Mouse (Mus musculus): ENCODE data around the gene Ppp4r2. TPM values are rescaled to one million over a fixed set of nuclear protein-coding genes. Genes with fewer than 3 reads are reported as not detected.

Ppp4r2 gene
- polyA plus RNA-seq, 1 experiment, result 66.7 TPM

- TF ChIP-seq POLR2A (IDR thresholded peaks at IDR 0.05; ENCODE audit: borderline replicate concordance, low read depth, low read length) (no peak), CTCF (IDR thresholded peaks at IDR 0.05; ENCODE audit: low read depth, low read length) (no peak)
- H3K4me1 ChIP-seq (ENCODE audit: control insufficient read depth, insufficient read depth, low read length), result peaks cover 31% of the 10 kb centered on the region
- H3K27ac ChIP-seq (ENCODE audit: insufficient read depth, low read depth, low read length), result no peak overlapping the region
- no peak overlapping the region for H3K4me3 ChIP-seq (ENCODE audit: insufficient read depth, low read length)
Measured at GRCm38 (mm10) chr6:100802381-100803083, 30.9 kb upstream of the Ppp4r2 start.

GRCm38 (mm10) chr6:100803250-100803649 lies 30.2 kb upstream of the Ppp4r2 start:
- no peak overlapping the region for H3K4me3 ChIP-seq (ENCODE audit: insufficient read depth, low read length)
- H3K4me1 ChIP-seq (ENCODE audit: control insufficient read depth, insufficient read depth, low read length), result peaks cover 36% of the 10 kb centered on the region
- H3K27ac ChIP-seq (ENCODE audit: insufficient read depth, low read depth, low read length), result no peak overlapping the region
- no peak for TF ChIP-seq POLR2A (IDR thresholded peaks at IDR 0.05; ENCODE audit: borderline replicate concordance, low read depth, low read length)
- no peak for TF ChIP-seq CTCF (IDR thresholded peaks at IDR 0.05; ENCODE audit: low read depth, low read length)

DNA sequence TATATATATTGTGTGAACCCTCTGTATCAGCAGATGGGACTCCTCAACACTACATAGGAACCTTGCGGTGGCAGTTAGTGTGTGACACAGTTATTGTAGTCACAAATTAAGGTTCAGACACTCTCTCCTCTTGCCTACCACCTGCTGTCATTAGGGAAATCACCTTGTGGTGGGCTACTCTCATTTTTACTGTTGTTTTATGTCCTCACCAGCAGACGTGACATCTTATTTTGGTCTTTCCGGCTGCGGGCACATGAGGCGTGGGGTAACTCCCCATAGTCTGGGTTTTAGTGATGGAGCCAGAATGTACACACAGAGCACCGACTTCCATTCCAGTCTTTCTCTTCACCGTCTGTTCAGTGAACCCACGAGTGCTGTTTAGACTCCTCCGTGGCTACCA lies 26.2 kb upstream of the Ppp4r2 start:
- TF ChIP-seq POLR2A (IDR thresholded peaks at IDR 0.05; ENCODE audit: borderline replicate concordance, low read depth, low read length) (no peak), CTCF (IDR thresholded peaks at IDR 0.05; ENCODE audit: low read depth, low read length) (no peak)
- Histone ChIP-seq H3K4me3 (ENCODE audit: insufficient read depth, low read length) (no peak overlapping the region), H3K27ac (ENCODE audit: insufficient read depth, low read depth, low read length) (no peak overlapping the region), H3K4me1 (ENCODE audit: control insufficient read depth, insufficient read depth, low read length) (peaks cover 32% of the 10 kb centered on the region)

- Histone ChIP-seq H3K4me1 (ENCODE audit: control insufficient read depth, insufficient read depth, low read length) (peaks cover 27% of the 10 kb centered on the region), H3K27ac (ENCODE audit: insufficient read depth, low read depth, low read length) (no peak overlapping the region), H3K4me3 (ENCODE audit: insufficient read depth, low read length) (no peak overlapping the region)
- TF ChIP-seq CTCF (IDR thresholded peaks at IDR 0.05; ENCODE audit: low read depth, low read length) (no peak), POLR2A (IDR thresholded peaks at IDR 0.05; ENCODE audit: borderline replicate concordance, low read depth, low read length) (no peak)
Measured at GRCm38 (mm10) chr6:100807746-100808145, 25.7 kb upstream of the Ppp4r2 start.

DNA sequence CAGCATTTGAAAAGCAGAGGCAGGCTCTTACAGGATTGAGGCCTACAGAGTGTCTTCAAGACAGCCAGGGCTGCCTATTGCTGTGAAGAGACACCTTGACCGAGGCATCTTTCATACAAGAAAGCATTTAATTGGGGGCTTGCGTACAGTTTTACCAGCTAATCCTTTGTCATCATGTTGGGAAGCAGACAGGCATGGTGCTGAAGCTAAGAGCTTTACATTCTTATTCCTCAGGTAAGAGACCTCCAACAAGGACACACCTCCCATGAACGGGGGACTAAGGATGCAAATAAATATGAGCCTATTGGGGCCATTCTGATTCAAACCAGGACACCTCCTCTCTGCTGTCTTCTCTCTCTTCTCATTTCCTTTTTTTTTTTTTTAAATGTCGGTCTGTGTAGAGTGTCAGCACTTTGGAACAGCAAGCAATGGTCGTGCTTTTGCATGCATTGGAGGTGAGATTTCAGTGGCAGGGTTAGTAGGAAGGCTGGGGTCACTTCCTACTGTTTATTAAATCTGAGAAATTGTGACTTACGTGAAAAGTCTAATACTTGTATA lies 25.1 kb upstream of the Ppp4r2 start:
- H3K4me1 ChIP-seq (ENCODE audit: control insufficient read depth, insufficient read depth, low read length), result peaks cover 25% of the 10 kb centered on the region
- H3K4me3 ChIP-seq (ENCODE audit: insufficient read depth, low read length), result no peak overlapping the region
- H3K27ac ChIP-seq (ENCODE audit: insufficient read depth, low read depth, low read length), result no peak overlapping the region
- TF ChIP-seq POLR2A (IDR thresholded peaks at IDR 0.05; ENCODE audit: borderline replicate concordance, low read depth, low read length), result no peak
- TF ChIP-seq CTCF (IDR thresholded peaks at IDR 0.05; ENCODE audit: low read depth, low read length), result no peak

DNA sequence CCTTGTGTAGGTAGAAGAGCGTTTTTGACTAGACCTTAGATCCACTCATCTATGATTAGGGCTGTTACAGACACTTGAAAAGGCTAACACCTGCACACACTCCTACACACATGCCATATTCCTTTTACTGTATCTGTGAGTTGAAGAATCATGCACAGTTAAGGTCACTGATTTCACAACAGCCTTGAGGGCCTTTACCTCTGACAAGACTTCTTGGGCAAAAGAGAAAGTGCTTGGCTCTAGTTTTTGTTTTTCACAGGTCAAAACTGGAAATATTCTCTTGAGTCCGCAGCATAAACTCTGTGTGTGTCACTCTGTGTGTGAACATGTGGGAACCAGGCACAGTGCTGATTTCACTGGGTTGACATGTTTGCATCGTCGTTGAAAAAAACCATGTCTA lies 23.3 kb upstream of the Ppp4r2 start:
- TF ChIP-seq POLR2A (IDR thresholded peaks at IDR 0.05; ENCODE audit: borderline replicate concordance, low read depth, low read length), result no peak
- TF ChIP-seq CTCF (IDR thresholded peaks at IDR 0.05; ENCODE audit: low read depth, low read length), result no peak
- Histone ChIP-seq H3K4me1 (ENCODE audit: control insufficient read depth, insufficient read depth, low read length) (peaks cover 25% of the 10 kb centered on the region), H3K27ac (ENCODE audit: insufficient read depth, low read depth, low read length) (0 out of 2 replicates have a peak overlapping the region, but pooled peaks have one; percentile 32)

DNA sequence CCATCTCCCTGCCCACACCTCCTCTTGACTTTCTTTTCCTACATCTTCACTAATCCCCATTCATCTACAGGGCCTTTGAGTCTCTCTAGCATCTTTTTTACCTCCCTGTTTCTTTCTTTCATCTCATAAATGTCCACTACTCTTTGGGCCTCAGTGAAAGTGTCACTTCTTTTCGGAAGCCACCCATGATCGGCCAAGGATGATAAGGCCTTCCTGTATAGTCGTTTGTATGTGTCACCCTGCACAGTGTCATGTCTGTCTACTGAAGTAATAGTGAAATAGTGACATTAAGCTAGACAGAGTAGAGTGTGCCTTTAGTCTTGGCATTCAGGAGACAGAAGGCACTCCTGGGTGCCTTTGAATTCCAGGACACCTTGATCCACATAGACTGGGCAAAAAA lies 21.7 kb upstream of the Ppp4r2 start:
- TF ChIP-seq CTCF (IDR thresholded peaks at IDR 0.05; ENCODE audit: low read depth, low read length) (no peak), POLR2A (IDR thresholded peaks at IDR 0.05; ENCODE audit: borderline replicate concordance, low read depth, low read length) (no peak)
- H3K4me1 ChIP-seq (ENCODE audit: control insufficient read depth, insufficient read depth, low read length), result peaks cover 25% of the 10 kb centered on the region

More for the DNA sequence above, 23.3 kb upstream of the Ppp4r2 start:
- H3K4me3 ChIP-seq (ENCODE audit: insufficient read depth, low read length), result no peak overlapping the region

GRCm38 (mm10) chr6:100821367-100821766 lies 12.1 kb upstream of the Ppp4r2 start:
- Histone ChIP-seq H3K4me1 (ENCODE audit: control insufficient read depth, insufficient read depth, low read length) (no peaks in the 10 kb centered on the region), H3K4me3 (ENCODE audit: insufficient read depth, low read length) (no peak overlapping the region), H3K27ac (ENCODE audit: insufficient read depth, low read depth, low read length) (no peak overlapping the region)
- no peak for TF ChIP-seq POLR2A (IDR thresholded peaks at IDR 0.05; ENCODE audit: borderline replicate concordance, low read depth, low read length)
- no peak for TF ChIP-seq CTCF (IDR thresholded peaks at IDR 0.05; ENCODE audit: low read depth, low read length)

More for the DNA sequence above, 21.7 kb upstream of the Ppp4r2 start:
- Histone ChIP-seq H3K4me3 (ENCODE audit: insufficient read depth, low read length) (no peak overlapping the region), H3K27ac (ENCODE audit: insufficient read depth, low read depth, low read length) (no peak overlapping the region)

- TF ChIP-seq CTCF (IDR thresholded peaks at IDR 0.05; ENCODE audit: low read depth, low read length) (no peak), POLR2A (IDR thresholded peaks at IDR 0.05; ENCODE audit: borderline replicate concordance, low read depth, low read length) (no peak)
Measured at GRCm38 (mm10) chr6:100823356-100823755, 10.1 kb upstream of the Ppp4r2 start.

GRCm38 (mm10) chr6:100824381-100824965 lies 8.9 kb upstream of the Ppp4r2 start:
- no peaks in the 10 kb centered on the region for H3K4me1 ChIP-seq (ENCODE audit: control insufficient read depth, insufficient read depth, low read length)
- TF ChIP-seq CTCF (IDR thresholded peaks at IDR 0.05; ENCODE audit: low read depth, low read length) (no peak), POLR2A (IDR thresholded peaks at IDR 0.05; ENCODE audit: borderline replicate concordance, low read depth, low read length) (no peak)
- no peak overlapping the region for H3K4me3 ChIP-seq (ENCODE audit: insufficient read depth, low read length)
- H3K27ac ChIP-seq (ENCODE audit: insufficient read depth, low read depth, low read length), result no peak overlapping the region

More at GRCm38 (mm10) chr6:100823356-100823755, 10.1 kb upstream of the Ppp4r2 start:
- Histone ChIP-seq H3K4me1 (ENCODE audit: control insufficient read depth, insufficient read depth, low read length) (no peaks in the 10 kb centered on the region), H3K4me3 (ENCODE audit: insufficient read depth, low read length) (no peak overlapping the region), H3K27ac (ENCODE audit: insufficient read depth, low read depth, low read length) (no peak overlapping the region)
